Mouse (Mus musculus) neural tube, embryonic 11.5 days (tissue): Measurements from ENCODE around the gene Frmd4b. TPM values are rescaled to one million over a fixed set of nuclear protein-coding genes. Genes with fewer than 3 reads are reported as not detected.

Source experiments
- ATAC-seq: fragments of 200-750 bp; cut with Nextera tagmentation; 2 replicates; pipeline ENCODE4 v1.8.0; 2017; ENCODE audit warnings: moderate number of reproducible peaks, mild to moderate bottlenecking, moderate TSS enrichment, moderate library complexity; ENCODE audit not compliant: insufficient read depth, low FRiP score, low TSS enrichment
- DNase-seq: peaks from one replicate; pipeline ENCODE4 v3.0.0-alpha.2; 2015; ENCODE audit warnings: low spot score
- H3K27ac ChIP-seq: fragments of 300-500 bp; sonication (generic); 2 replicates; pipeline ENCODE4 v1.5.1; 2014; ENCODE audit warnings: low read depth, mild to moderate bottlenecking, low read length
- H3K27me3 ChIP-seq: fragments of 300-500 bp; sonication (generic); 2 replicates; pipeline ENCODE4 v1.6.1; 2014; ENCODE audit warnings: mild to moderate bottlenecking, low read length, mixed read lengths; ENCODE audit not compliant: control insufficient read depth, insufficient read depth
- H3K36me3 ChIP-seq: fragments of 300-500 bp; sonication (generic); 2 replicates; pipeline ENCODE4 v1.6.1; 2014; ENCODE audit warnings: mild to moderate bottlenecking, low read length, moderate library complexity, mixed read lengths; ENCODE audit not compliant: control insufficient read depth, insufficient read depth
- H3K4me1 ChIP-seq: fragments of 300-500 bp; sonication (generic); 2 replicates; pipeline ENCODE4 v1.6.1; 2014; ENCODE audit warnings: low read length, mixed read lengths; ENCODE audit not compliant: control insufficient read depth, insufficient read depth
- H3K4me2 ChIP-seq: fragments of 300-500 bp; sonication (generic); 2 replicates; pipeline ENCODE4 v1.6.1; 2014; ENCODE audit warnings: low read depth, mild to moderate bottlenecking, moderate library complexity
- H3K4me3 ChIP-seq: fragments of 300-500 bp; sonication (generic); 2 replicates; pipeline ENCODE4 v1.5.1; 2014; ENCODE audit warnings: low read depth, low read length
- H3K9ac ChIP-seq: fragments of 300-500 bp; sonication (generic); 2 replicates; pipeline ENCODE4 v1.6.1; 2014; ENCODE audit warnings: mild to moderate bottlenecking, low read length
- H3K9me3 ChIP-seq: fragments of 300-500 bp; sonication (generic); 2 replicates; pipeline ENCODE4 v1.6.1; 2016; ENCODE audit warnings: low read length; ENCODE audit not compliant: control insufficient read depth
- WGBS: fragments of 180-500 bp; shearing (Covaris S2); extraction: QIAGEN DNeasy Blood & Tissue Kit; methylation state at CpG from one replicate; pipeline ENCODE4 v1.1.7; 2014; 5-methylcytosine and 5-hydroxymethylcytosine counted together
- polyA plus RNA-seq: library from polyadenylated mRNA; unstranded; fragments of >200 nt; fragmentation: Nextera tagmentation; extraction: Ambion mirVana; gene quantifications from 2 replicates; pipeline ENCODE4 v1.2.1, GENCODE M21; 2014

Gene Frmd4b
- polyA plus RNA-seq, 1 experiment from 2014 or later: 50.5 TPM

- 23% methylated on average over 7 of the region's 7 CpGs for WGBS
- no peak overlapping the region for H3K4me2 ChIP-seq
- peak; percentile 96 for ATAC-seq
- peak overlapping the region; percentile 82 for H3K27ac ChIP-seq
- H3K4me3 ChIP-seq: no peak overlapping the region
- DNase-seq: peak; percentile 89
- H3K36me3 ChIP-seq: no peaks in the 10 kb centered on the region
- H3K27me3 ChIP-seq: no peaks in the 10 kb centered on the region
- H3K9ac ChIP-seq: no peak overlapping the region; the same call in 1 of the 2 replicates
- peaks cover 24% of the 10 kb centered on the region for H3K4me1 ChIP-seq
- no peaks in the 10 kb centered on the region for H3K9me3 ChIP-seq
Measured at GRCm38 (mm10) chr6:97576565-97577346, 40.6 kb downstream of the Frmd4b start.

DNA sequence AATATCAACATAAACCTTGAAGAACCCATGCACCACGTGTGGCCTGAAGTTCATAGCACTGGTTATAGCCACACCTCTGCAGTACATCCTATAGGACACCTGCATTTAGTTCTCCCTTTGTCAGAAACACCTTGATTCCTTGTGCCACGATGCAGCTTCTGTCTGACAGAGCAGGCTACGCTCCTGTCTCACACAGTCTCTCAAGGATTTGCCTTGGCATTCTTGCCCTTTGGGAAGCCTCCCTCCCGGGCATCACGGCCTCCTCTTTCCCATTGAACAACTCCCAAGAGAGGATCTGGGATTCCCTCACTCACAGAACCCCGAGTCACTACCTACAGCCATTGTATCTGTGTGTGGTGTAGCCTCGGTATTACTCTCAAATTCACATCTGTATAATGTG lies 41.2 kb downstream of the Frmd4b start:
- Histone ChIP-seq H3K9ac (no peak overlapping the region; the same call in 1 of the 2 replicates), H3K27ac (peak overlapping the region; percentile 82), H3K4me1 (peaks cover 24% of the 10 kb centered on the region), H3K36me3 (no peaks in the 10 kb centered on the region), H3K4me2 (no peak overlapping the region), H3K27me3 (no peaks in the 10 kb centered on the region), H3K4me3 (no peak overlapping the region), H3K9me3 (no peaks in the 10 kb centered on the region)
- WGBS: 75% methylated on average over 7 of the region's 7 CpGs
- ATAC-seq (no peak), DNase-seq (no peak)

DNA sequence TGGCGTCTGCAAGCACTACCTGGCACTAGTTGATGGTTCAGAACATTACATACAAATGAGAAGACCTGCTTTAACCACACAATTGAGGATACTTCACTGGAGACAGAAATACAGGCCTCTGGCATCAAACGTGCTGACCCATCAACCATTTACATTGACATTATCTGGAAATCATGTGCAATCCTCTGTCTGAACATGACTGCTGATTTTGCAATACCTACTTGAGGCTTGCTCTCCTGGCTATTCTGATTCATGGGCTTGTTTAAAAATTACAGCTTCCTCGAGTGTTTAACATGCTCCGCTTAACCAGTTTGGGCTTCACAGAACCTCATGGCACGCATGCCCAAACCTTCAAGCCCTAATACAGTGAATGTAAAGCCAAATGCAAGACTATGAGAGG lies 42.4 kb downstream of the Frmd4b start:
- no peak for DNase-seq
- WGBS: 92% methylated on average over 5 of the region's 5 CpGs
- Histone ChIP-seq H3K36me3 (no peaks in the 10 kb centered on the region), H3K4me3 (no peak overlapping the region), H3K27ac (no peak overlapping the region), H3K9me3 (no peaks in the 10 kb centered on the region), H3K4me2 (no peak overlapping the region), H3K9ac (no peak overlapping the region), H3K27me3 (no peaks in the 10 kb centered on the region), H3K4me1 (peaks cover 24% of the 10 kb centered on the region)
- no peak for ATAC-seq

DNA sequence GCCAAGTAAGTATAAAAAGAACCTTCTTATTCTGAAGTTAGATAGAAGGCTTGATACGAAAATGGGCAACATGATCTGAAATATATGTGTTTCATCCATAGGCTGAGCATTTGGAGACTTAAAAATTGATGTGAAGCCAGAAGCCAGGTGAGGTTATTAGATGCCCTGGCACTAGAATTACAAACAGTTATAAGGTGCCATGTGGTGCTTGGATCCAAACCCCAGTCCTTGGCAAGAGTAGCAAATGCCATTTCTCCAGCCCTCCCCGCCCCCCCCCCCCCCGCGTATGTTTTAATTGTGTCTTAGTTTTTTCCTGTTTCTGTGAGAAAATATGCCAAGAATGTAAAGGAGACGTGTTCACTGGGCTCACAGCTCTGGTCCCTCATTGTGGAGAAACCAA lies 45.1 kb downstream of the Frmd4b start:
- no peaks in the 10 kb centered on the region for H3K36me3 ChIP-seq
- DNase-seq: no peak
- no peak overlapping the region for H3K4me2 ChIP-seq
- no peaks in the 10 kb centered on the region for H3K9me3 ChIP-seq
- H3K9ac ChIP-seq: no peak overlapping the region
- H3K4me3 ChIP-seq: no peak overlapping the region
- no peak for ATAC-seq
- H3K27me3 ChIP-seq: no peaks in the 10 kb centered on the region
- H3K4me1 ChIP-seq: peaks cover 12% of the 10 kb centered on the region
- no peak overlapping the region for H3K27ac ChIP-seq
- WGBS: 90% methylated on average over 5 of the region's 5 CpGs

GRCm38 (mm10) chr6:97568538-97568937 lies 48.8 kb downstream of the Frmd4b start:
- Histone ChIP-seq H3K27me3 (no peaks in the 10 kb centered on the region), H3K9me3 (no peaks in the 10 kb centered on the region), H3K4me3 (no peak overlapping the region), H3K4me1 (peaks cover 17% of the 10 kb centered on the region), H3K9ac (no peak overlapping the region), H3K27ac (no peak overlapping the region), H3K4me2 (no peak overlapping the region), H3K36me3 (no peaks in the 10 kb centered on the region)
- 53% methylated on average over 6 of the region's 6 CpGs for WGBS
- DNase-seq (no peak), ATAC-seq (no peak)

- H3K9me3 ChIP-seq: no peaks in the 10 kb centered on the region
- ATAC-seq (peak; percentile 9; the same call in 1 of the 2 replicates), DNase-seq (no peak)
- peaks cover 17% of the 10 kb centered on the region for H3K4me1 ChIP-seq
- no peaks in the 10 kb centered on the region for H3K27me3 ChIP-seq
- H3K4me2 ChIP-seq: no peak overlapping the region
- H3K36me3 ChIP-seq: no peaks in the 10 kb centered on the region
- no peak overlapping the region for H3K27ac ChIP-seq
- WGBS: 38% methylated on average over 4 of the region's 4 CpGs
- H3K9ac ChIP-seq: no peak overlapping the region
- H3K4me3 ChIP-seq: no peak overlapping the region
Measured at GRCm38 (mm10) chr6:97566746-97567145, 50.6 kb downstream of the Frmd4b start.

GRCm38 (mm10) chr6:97557147-97557546 lies 60.2 kb downstream of the Frmd4b start:
- no peaks in the 10 kb centered on the region for H3K36me3 ChIP-seq
- no peak overlapping the region for H3K9ac ChIP-seq
- peaks cover 6% of the 10 kb centered on the region; the same call in 1 of the 2 replicates for H3K4me1 ChIP-seq
- H3K4me3 ChIP-seq: no peak overlapping the region
- no peak overlapping the region for H3K27ac ChIP-seq
- no peaks in the 10 kb centered on the region for H3K9me3 ChIP-seq
- no peak for DNase-seq
- H3K27me3 ChIP-seq: no peaks in the 10 kb centered on the region
- ATAC-seq: no peak
- H3K4me2 ChIP-seq: no peak overlapping the region
- 84% methylated on average over 8 of the region's 8 CpGs for WGBS

DNA sequence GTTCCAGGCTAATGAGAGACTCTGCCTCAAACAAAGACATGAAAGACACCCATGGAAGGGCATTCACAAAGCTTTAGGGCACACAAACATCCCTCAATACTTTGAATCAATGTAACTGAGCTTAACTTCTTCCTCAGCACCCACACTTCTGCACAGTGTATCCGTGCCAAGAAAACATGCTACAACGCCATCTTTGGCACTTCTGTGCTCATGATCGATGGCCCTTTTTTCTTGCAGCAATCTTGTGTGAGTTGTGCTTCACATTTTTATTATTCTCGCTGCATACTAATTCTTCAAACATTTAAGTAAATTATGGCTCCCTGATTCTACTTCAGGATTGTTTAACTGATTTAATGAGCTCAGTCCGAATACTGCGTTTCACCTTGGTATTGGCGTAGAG lies 61.7 kb downstream of the Frmd4b start:
- H3K4me3 ChIP-seq: no peak overlapping the region
- H3K4me2 ChIP-seq: no peak overlapping the region
- DNase-seq (no peak), ATAC-seq (no peak)
- no peak overlapping the region for H3K27ac ChIP-seq
- peaks cover 6% of the 10 kb centered on the region; the same call in 1 of the 2 replicates for H3K4me1 ChIP-seq
- 94% methylated on average over 7 of the region's 7 CpGs for WGBS
- no peaks in the 10 kb centered on the region for H3K36me3 ChIP-seq
- no peaks in the 10 kb centered on the region for H3K27me3 ChIP-seq
- no peak overlapping the region for H3K9ac ChIP-seq
- H3K9me3 ChIP-seq: no peaks in the 10 kb centered on the region

GRCm38 (mm10) chr6:97553431-97553830 lies 63.9 kb downstream of the Frmd4b start:
- Histone ChIP-seq H3K4me1 (peaks cover 6% of the 10 kb centered on the region; the same call in 1 of the 2 replicates), H3K4me2 (no peak overlapping the region), H3K27ac (no peak overlapping the region), H3K4me3 (no peak overlapping the region), H3K9ac (no peak overlapping the region), H3K9me3 (no peaks in the 10 kb centered on the region), H3K36me3 (no peaks in the 10 kb centered on the region), H3K27me3 (no peaks in the 10 kb centered on the region)
- 90% methylated on average over 4 of the region's 4 CpGs for WGBS
- no peak for ATAC-seq
- DNase-seq: no peak
